Mouse (Mus musculus): ENCODE results near the gene Elavl1. TPM values are rescaled to one million over a fixed set of nuclear protein-coding genes. Genes with fewer than 3 reads are reported as not detected.

Gene Elavl1
- total RNA-seq, 2 experiments from 2014 or later, result 74.1 to 77.4 TPM

DNA sequence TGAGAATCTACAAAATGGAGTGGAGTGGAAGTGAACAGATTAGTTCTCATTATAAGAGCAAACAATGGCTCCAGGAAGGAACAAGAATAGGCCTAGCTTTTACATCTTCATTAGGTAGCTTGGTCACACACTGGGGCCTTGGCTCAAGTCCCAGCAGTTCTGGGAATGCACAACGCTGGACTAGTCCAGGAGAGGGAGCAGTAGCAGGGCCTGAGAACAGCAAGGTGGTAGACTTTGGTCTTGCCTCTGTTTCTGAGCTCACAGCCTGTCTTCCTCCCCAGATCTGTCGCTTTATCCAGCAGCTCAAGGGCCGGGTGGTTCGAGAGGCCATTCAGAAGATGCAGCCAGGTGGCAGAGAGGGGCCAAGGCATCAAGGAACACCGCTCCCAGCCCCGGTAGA lies 71.2 kb downstream of the Elavl1 start:
- Histone ChIP-seq H3K4me3 (peak overlapping the region; percentile 94), H3K27ac (peak overlapping the region; percentile 95)
- intact Hi-C loops (cut with DNase I), result no loop called here
- peak; percentile 52 for TF ChIP-seq CTCF (IDR thresholded peaks at IDR 0.05)
- peak; percentile 61 to 62 for DNase-seq (ENCODE audit: extremely low spot score in 1 of 2, low spot score in 2 of 2)

DNA sequence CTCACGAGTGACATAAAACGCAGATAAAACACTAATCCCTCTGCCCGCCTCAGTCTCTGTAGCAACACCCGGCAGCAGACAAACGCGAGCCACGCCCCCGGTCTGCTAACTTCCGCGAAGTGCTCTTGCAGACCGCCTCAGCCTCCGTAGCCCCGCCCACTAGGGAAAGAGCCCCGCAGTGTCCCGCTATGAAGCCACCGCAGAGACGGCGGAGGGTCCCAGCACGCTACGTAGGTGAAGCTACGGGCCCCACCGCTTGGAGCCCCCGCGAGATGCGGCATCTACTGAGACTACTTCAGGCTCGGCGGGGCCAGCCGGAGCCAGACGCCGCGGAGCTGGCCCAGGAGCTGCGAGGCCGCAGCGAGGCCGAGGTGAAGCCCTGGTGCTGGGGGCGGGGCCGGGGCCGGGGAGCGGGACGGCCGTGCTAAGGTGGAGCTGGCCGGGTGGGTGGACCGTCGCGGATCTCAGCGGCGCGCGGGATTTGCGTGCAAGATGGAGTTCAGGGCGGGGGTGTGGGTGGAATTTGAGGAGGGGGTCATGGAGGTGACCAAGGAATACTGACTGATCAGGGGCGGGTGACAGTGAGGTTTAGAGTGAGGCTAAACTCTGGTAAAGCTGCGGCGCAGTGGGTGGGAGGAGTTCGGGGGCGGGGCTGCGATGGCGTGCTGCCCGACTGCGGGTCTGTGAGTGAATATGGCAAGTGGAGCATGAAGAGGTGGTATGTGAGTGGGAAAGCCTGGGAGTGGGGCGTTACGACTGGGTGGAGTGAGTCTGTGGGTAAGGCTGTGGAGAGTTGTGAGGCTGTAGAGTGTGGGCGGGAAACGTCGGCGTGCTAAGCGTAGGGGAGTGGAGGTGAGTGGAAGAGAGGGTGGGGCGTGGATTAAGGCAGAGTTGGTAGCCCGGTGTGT lies 72.0 kb downstream of the Elavl1 start, which contains the start of gene Snapc2:
Gene Snapc2, plus strand, starts transcription at position 147 of the 908 bp plus-strand sequence.
- TF ChIP-seq CTCF (IDR thresholded peaks at IDR 0.05), result no peak
- Histone ChIP-seq H3K27ac (peak within 1 kb of the TSS; percentile 95), H3K4me3 (peak within 1 kb of the TSS; percentile 94)
- peak; percentile 95 for DNase-seq (ENCODE audit: extremely low spot score in 1 of 2, low spot score in 2 of 2)
- intact Hi-C loops (cut with DNase I), result loop anchor here (1.0 to 2.0 kb wide), 2 partner anchors 14 to 70 kb away; partner anchors contain the start of genes Gm49320 and Map2k7

DNA sequence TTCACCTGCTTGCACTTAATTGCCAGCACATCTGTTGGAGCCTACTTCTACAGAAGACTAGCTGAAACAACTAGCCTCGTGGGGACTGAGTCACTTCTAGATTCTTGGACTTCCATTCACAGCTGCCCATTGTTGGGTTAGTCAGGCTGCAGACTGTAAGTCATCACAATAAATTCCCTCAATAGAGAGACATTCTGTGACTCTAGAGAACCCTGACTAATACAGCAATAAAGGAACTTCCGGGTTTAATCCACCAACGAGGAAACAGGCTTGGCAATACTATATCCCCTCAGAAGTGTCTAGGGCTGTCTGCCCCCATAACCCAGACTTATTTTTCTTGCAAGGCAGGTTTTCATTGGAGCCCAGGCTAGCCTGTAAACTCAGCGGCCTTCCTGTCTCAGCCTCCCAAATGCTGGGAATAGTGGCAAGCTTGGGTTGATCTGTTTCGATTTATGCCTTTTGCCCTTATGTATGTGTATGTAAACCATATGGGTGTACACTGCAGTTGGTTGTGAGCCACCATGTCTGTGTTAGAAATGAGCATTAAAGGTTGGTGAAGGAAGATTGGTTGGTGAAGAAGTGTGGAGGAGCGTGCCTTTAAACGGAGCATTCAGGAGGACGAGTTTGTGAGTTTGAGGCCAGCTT lies 73.0 kb downstream of the Elavl1 start:
- intact Hi-C loops (cut with DNase I), result loop anchor here (2.0 kb wide), 1 partner anchor 13 kb away; the partner anchor contains the start of genes Gm49320 and Map2k7
- H3K4me3 ChIP-seq, result peak overlapping the region; percentile 94
- DNase-seq (ENCODE audit: extremely low spot score in 1 of 2, low spot score in 2 of 2), result no peak
- H3K27ac ChIP-seq, result peak overlapping the region; percentile 95
- no peak for TF ChIP-seq CTCF (IDR thresholded peaks at IDR 0.05)

DNA sequence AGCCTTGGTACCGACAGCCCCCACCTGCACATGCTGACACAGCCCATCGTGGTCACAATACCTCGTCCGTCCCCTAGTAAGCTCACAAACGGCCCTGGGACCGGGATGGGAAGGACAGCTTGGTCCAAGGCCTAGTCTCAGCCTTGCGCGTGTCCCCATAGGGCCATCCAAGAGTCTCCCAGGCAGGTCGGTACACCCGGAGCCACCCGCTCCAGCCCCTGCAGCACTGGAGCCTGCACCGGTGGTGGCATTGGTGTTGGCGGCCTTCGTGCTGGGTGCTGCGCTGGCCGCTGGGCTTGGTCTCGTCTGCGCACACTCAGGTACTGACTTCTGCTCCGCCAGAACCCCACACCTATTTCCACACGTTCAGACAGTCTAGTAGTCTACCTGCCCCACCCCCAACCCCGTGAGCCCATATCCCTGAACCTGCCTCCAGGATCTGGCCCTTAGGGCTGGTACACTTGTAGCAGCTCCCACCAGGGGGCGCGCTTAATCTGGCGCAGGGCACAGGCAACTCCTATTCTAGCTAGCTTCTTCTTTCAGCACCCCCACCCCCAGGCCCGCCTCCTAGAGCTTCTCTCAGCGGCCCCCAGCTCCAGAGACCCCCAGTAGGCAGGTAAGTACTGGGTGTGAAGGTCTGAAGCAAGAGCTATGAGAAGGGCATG lies 74.8 kb downstream of the Elavl1 start:
- intact Hi-C loops (cut with DNase I), result no loop called here
- Histone ChIP-seq H3K4me3 (no peak overlapping the region), H3K27ac (no peak overlapping the region)
- peak; percentile 86 to 88 for DNase-seq (ENCODE audit: extremely low spot score in 1 of 2, low spot score in 2 of 2)
- peak; percentile 93 for TF ChIP-seq CTCF (IDR thresholded peaks at IDR 0.05)

DNA sequence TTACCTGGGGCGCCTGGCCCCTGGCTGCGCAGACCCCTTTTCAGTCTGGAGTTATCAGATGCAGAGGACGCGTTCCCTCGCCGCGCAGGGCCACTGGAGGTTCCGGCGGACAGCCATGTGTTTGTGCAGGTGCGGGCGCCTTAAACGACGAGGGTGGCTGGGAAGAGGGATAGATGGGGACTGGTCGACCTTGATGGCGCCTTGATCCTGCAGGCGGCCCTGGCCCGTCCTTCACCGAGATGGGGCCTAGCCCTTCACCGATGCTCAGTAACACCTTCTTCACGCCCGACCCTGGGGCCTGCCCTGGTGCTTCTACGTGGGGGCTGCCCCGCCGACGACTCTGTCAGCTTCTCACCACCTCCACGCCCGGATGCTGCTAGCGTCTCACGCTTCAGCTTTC lies 76.0 kb downstream of the Elavl1 start:
- intact Hi-C loops (cut with DNase I), result loop anchor here (2.0 kb wide), 1 partner anchor 34 kb away; no protein-coding TSS in a partner anchor
- DNase-seq (ENCODE audit: extremely low spot score in 1 of 2, low spot score in 2 of 2), result no peak
- H3K27ac ChIP-seq, result peak overlapping the region; percentile 33; the same call in 1 of the 2 replicates
- H3K4me3 ChIP-seq, result no peak overlapping the region
- no peak for TF ChIP-seq CTCF (IDR thresholded peaks at IDR 0.05)

DNA sequence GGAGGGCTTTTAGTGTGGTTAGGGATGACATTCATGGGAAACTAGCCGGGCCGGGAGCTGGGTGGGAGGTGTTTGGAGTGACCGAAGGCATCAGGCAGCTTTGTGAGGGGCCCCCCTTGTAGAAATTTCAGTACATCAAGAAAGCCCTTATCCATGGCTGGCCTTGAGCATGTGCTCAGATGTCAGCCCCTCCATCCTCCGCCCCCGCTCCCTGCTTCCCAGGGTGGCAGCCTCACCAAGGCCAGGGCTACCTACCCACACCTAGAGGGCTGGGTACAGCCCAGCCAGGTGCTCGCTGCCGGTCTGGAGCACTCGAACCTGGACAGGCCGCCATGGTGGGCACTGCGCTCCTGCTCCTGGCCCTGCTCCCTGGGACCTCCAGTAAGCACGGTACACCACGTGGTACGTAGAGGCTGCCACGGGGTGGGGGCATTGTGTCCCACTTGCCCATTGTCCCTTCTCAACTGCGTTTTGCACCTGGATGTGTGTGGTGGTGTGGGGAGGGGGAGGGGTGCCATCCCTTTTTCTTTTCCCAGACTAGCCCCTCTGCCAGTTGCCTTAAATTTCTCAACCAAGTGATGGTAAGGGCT lies 77.2 kb downstream of the Elavl1 start, which contains the start of gene Tgfbr3l:
Gene Tgfbr3l, plus strand, starts transcription at position 264 of the 590 bp plus-strand sequence.
- no peak for DNase-seq (ENCODE audit: extremely low spot score in 1 of 2, low spot score in 2 of 2)
- H3K27ac ChIP-seq, result peak within 1 kb of the TSS; percentile 33; the same call in 1 of the 2 replicates
- H3K4me3 ChIP-seq, result no peak within 1 kb of the TSS
- intact Hi-C loops (cut with DNase I), result loop anchor here (2.0 kb wide), 1 partner anchor 33 kb away; no protein-coding TSS in a partner anchor
- no peak for TF ChIP-seq CTCF (IDR thresholded peaks at IDR 0.05)

DNA sequence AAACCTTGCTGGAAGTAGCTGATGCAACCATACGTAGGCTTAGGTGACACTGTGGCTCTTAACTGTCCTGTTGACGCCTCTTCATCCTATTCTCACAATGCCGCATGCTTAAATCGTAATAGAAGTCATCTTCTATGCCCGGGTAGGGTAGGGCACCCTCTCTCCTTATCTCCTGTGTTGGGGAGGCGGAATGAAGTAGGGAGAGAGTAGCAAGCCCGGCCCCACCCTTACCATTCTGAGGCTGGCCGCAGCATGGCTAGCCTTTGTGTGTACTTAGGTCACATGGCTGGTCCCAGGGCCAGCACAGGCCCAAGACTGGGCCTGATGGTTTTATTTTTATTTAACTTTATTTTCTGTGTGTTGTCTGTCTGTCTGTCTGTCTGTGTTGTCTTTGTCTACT lies 78.0 kb downstream of the Elavl1 start:
- no peak for TF ChIP-seq CTCF (IDR thresholded peaks at IDR 0.05)
- intact Hi-C loops (cut with DNase I), result no loop called here
- Histone ChIP-seq H3K4me3 (no peak overlapping the region), H3K27ac (no peak overlapping the region)
- no peak for DNase-seq (ENCODE audit: extremely low spot score in 1 of 2, low spot score in 2 of 2)

DNA sequence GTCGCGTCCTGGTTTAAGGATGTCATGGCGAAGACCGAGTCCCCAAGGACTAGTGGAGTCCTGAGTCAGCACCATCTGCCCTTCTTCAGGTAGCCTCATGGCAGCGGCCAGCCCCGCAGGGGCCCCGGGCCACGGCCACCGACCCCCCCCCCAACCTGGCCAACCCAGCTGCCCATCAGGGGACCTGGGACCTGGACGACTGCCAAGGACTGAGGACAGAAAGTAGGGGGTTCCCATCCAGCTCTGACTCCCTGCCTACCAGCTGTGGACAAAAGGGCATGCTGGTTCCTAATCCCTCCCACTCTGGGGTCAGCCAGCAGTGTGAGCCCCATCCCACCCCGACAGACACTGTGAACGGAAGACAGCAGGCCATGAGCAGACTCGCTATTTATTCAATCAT lies 79.5 kb downstream of the Elavl1 start:
- TF ChIP-seq CTCF (IDR thresholded peaks at IDR 0.05), result no peak
- intact Hi-C loops (cut with DNase I), result no loop called here

DNA sequence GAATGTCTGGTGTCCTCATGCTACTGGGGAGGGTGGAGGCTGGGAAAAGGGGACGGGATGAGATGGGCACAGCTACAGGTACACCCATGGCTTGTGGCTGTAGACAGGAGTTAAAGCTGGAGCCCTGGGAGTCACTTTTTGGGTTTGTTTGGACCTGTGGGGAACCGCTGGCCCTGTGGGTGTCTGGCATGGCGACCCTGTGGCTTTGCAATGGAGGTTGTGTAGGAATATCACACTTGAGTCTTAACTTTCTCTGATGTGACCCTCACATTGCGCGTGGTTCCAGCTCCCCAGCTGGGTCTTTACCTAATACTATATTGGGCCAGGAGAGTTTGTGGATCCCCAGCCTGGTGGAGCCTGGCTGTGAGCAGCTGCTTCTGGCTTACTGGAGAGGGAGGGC lies 80.2 kb downstream of the Elavl1 start:
- intact Hi-C loops (cut with DNase I), result no loop called here
- DNase-seq (ENCODE audit: extremely low spot score in 1 of 2, low spot score in 2 of 2), result no peak
- Histone ChIP-seq H3K27ac (no peak overlapping the region), H3K4me3 (no peak overlapping the region)
- no peak for TF ChIP-seq CTCF (IDR thresholded peaks at IDR 0.05)

More for the DNA sequence above, 79.5 kb downstream of the Elavl1 start:
- no peak for DNase-seq (ENCODE audit: extremely low spot score in 1 of 2, low spot score in 2 of 2)
- H3K27ac ChIP-seq, result no peak overlapping the region
- no peak overlapping the region for H3K4me3 ChIP-seq

DNA sequence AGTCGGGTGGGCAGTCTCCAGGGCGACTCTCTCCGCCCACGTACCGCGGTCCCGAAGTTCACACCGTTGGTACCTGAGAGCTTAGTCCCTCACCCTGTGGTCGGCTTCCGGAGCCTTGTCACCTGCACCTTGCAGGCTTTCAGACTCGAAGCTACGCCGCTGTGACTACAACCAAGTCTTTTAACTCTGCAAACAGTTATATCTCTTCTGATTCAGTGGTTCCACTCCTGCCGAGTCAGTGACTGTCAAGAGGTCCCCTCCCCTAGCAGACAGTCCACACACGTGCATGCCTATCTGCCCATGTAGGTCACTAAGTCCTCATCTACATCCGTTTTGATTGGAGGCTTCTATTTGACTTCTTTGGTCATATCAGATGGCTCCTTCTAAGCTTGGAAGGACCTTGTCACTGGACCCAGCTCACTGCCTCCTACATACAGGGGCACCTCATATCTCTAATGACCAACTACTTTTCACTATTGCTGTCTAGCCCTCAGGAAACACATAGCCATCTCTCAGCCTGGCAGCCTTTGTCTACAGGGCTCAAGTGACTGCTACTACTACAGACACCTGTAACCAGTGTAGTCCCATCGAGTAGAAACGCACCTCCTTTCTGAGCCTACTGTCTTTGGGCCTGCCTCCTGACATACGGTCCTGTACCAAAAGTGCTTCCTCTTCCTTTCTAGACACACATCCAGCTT lies 85.9 kb downstream of the Elavl1 start:
- DNase-seq (ENCODE audit: extremely low spot score in 1 of 2, low spot score in 2 of 2), result no peak
- intact Hi-C loops (cut with DNase I), result loop anchor here (2.0 kb wide), 1 partner anchor 13 kb away; the partner anchor contains the start of gene Snapc2
- H3K27ac ChIP-seq, result peak overlapping the region; percentile 94
- peak overlapping the region; percentile 96 for H3K4me3 ChIP-seq
- no peak for TF ChIP-seq CTCF (IDR thresholded peaks at IDR 0.05)

All from left cerebral cortex, adult 2 months (tissue).